Mouse (Mus musculus) midbrain, postnatal 0 days (tissue): ENCODE measurements at regions not wholly inside any gene's neighbourhood (a gene's known extent, or its start where the extent isn't known, plus 50 kb on each side); places are given as distances from the start of the nearest gene placed in this dataset.

Experiments used
- ATAC-seq: fragments of 200-750 bp; cut with Nextera tagmentation; 2 replicates; pipeline ENCODE4 v1.8.0; 2017; ENCODE audit warnings: moderate number of reproducible peaks, mild to moderate bottlenecking, moderate TSS enrichment, moderate library complexity; ENCODE audit not compliant: low FRiP score
- DNase-seq: peaks from one replicate; pipeline ENCODE4 v3.0.0-alpha.2; 2015; ENCODE audit warnings: low spot score
- H3K27ac ChIP-seq: fragments of 300-500 bp; sonication (generic); 2 replicates; pipeline ENCODE4 v1.5.1; 2014; ENCODE audit warnings: low read depth, mild to moderate bottlenecking, low read length, mixed read lengths
- H3K27me3 ChIP-seq: fragments of 300-500 bp; sonication (generic); 2 replicates; pipeline ENCODE4 v1.6.1; 2014; ENCODE audit warnings: low read length, control low read depth, mixed read lengths; ENCODE audit not compliant: insufficient read depth
- H3K36me3 ChIP-seq: fragments of 300-500 bp; sonication (generic); 2 replicates; pipeline ENCODE4 v1.6.1; 2014; ENCODE audit warnings: low read length, control low read depth, mixed read lengths; ENCODE audit not compliant: insufficient read depth
- H3K4me1 ChIP-seq: fragments of 300-500 bp; sonication (generic); 2 replicates; pipeline ENCODE4 v1.6.1; 2014; ENCODE audit warnings: mild to moderate bottlenecking, control low read depth, antibody characterized with exemption, low read length, mixed read lengths; ENCODE audit not compliant: insufficient read depth
- H3K4me2 ChIP-seq: fragments of 300-500 bp; sonication (generic); 2 replicates; pipeline ENCODE4 v1.6.1; 2014; ENCODE audit warnings: low read depth, mild to moderate bottlenecking, low read length, mixed read lengths; ENCODE audit not compliant: poor library complexity, severe bottlenecking
- H3K4me3 ChIP-seq: fragments of 300-500 bp; sonication (generic); 2 replicates; pipeline ENCODE4 v1.5.1; 2014; ENCODE audit warnings: low read depth, mild to moderate bottlenecking, low read length, moderate library complexity
- H3K9ac ChIP-seq: fragments of 300-500 bp; sonication (generic); replicated peaks from 2 replicates; pipeline ENCODE4 v1.6.1; 2014; ENCODE audit warnings: mild to moderate bottlenecking, low read length, moderate library complexity, mixed read lengths; ENCODE audit not compliant: poor library complexity, severe bottlenecking
- H3K9me3 ChIP-seq: fragments of 300-500 bp; sonication (generic); 2 replicates; pipeline ENCODE4 v1.6.1; 2016; ENCODE audit warnings: low read length, control low read depth
- CTCF ChIP-seq: IDR thresholded peaks from 2 replicates; pipeline ENCODE4 v1.5.1; 2016; ENCODE audit warnings: antibody characterized with exemption, mild to moderate bottlenecking
- WGBS: fragments of 180-500 bp; shearing (Covaris S2); extraction: QIAGEN DNeasy Blood & Tissue Kit; methylation state at CpG from one replicate; pipeline ENCODE4 v1.1.7; 2014; 5-methylcytosine and 5-hydroxymethylcytosine counted together

DNA sequence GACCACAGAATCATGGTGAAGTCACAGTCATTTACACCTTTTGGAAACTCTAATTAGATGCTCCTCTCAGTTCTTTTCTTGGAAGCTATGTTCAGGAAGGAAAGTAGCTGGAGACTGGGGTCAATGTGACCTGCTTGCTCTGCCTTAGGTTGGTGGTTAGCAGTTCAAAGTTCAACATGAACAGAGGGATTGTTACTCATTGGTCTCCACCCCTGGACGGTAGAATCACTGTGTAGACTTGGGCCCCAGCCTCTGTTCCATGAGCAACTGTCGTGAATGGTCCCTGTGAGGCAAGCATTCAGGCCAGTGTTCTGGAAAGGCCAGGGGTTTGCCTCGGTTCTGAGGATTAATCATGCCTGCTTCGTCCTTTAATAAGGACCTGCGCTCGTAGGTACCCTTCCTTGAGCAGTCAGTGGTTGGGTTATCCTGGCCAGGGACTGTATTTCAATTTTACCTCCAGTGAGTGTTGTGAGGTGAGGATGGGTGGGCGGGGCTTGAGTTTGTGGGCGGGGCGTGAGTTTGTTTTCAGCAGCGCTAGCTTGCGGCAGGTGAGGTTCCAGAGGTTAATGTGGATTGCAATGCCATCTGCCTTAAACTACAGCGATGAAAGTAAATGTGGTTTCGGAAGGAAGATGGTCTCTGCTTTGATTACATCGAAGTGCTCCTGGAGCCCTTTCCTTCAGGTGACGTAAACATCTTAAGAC lies 152.6 kb upstream of the Pou3f3 start:
- ATAC-seq (no peak), DNase-seq (no peak)
- no peak overlapping the region for H3K9ac ChIP-seq
- 50% methylated on average over 15 of the region's 15 CpGs for WGBS
- no peak overlapping the region for H3K4me2 ChIP-seq
- no peaks in the 10 kb centered on the region for H3K36me3 ChIP-seq
- H3K4me3 ChIP-seq: no peak overlapping the region
- no peaks in the 10 kb centered on the region for H3K27me3 ChIP-seq
- peaks cover 10% of the 10 kb centered on the region for H3K4me1 ChIP-seq
- TF ChIP-seq CTCF: no peak
- H3K9me3 ChIP-seq: no peaks in the 10 kb centered on the region
- no peak overlapping the region for H3K27ac ChIP-seq

DNA sequence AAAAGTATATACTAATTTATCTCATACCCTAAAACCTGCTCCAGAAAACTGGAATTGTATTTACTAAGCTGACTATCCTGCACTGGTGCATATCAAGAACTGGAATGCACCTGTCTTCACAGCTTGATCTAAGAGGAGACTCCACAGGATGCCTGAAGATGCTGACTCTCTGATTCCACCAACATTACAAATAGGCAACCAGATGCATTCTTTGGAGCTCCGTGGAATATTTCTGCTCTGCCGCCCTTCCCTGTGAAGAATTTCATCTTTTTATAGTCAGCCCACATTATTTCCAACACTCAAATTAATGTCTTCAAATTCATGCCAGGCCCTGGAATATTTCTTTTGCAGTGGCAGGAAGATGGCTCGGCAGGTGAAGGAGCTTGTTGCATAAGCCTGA lies 148.7 kb upstream of the Pou3f3 start:
- 95% methylated on average over 3 of the region's 3 CpGs for WGBS
- DNase-seq: no peak
- H3K4me2 ChIP-seq: no peak overlapping the region
- no peaks in the 10 kb centered on the region for H3K9me3 ChIP-seq
- H3K36me3 ChIP-seq: no peaks in the 10 kb centered on the region
- no peaks in the 10 kb centered on the region for H3K27me3 ChIP-seq
- H3K9ac ChIP-seq: no peak overlapping the region
- no peak overlapping the region for H3K4me3 ChIP-seq
- no peak for TF ChIP-seq CTCF
- no peaks in the 10 kb centered on the region for H3K4me1 ChIP-seq
- ATAC-seq: no peak
- no peak overlapping the region for H3K27ac ChIP-seq

DNA sequence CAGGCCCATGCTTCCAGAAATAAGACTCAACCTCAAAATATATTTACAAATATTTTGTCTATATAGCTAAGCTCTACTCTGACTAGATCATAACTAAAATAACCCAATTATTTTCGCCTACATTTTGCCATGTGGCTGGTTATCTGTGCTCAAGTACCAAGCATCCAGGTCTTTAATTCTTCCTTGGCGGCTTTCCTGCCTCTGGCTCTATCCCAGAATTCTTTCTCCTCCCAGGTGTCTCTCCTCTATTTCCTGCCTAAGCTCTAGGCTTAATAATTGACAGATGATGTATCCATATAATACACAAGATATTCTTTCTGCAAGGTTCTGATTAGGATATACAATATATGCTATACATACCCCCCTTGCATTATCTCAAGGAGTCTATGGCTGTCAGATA lies 138.3 kb upstream of the Pou3f3 start:
- Histone ChIP-seq H3K36me3 (no peaks in the 10 kb centered on the region), H3K9ac (no peak overlapping the region), H3K4me1 (no peaks in the 10 kb centered on the region), H3K9me3 (no peaks in the 10 kb centered on the region), H3K4me2 (no peak overlapping the region), H3K27me3 (no peaks in the 10 kb centered on the region), H3K27ac (no peak overlapping the region), H3K4me3 (no peak overlapping the region)
- WGBS: 87% methylated on average over 2 of the region's 2 CpGs
- ATAC-seq (no peak), DNase-seq (no peak)
- no peak for TF ChIP-seq CTCF

DNA sequence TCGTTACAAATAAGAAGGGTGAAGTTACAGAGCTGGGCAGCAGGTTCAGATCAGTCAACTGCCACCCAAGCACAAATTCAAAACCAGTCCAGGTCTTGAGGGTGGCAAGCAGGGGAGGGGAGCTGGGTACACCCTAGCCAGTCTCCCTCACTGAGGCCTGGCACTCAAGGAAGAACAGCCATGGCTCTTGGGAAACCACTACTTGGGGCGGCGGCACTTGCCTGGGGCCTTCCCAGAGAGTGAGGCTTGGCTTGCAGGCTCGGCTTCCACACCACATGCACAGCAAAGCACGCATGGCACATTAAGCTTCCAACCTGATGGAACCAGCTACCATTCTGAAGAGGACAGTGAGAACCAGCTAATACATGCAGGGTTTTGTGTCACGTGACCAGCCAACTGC lies 127.9 kb upstream of the Pou3f3 start:
- DNase-seq (no peak), ATAC-seq (no peak)
- Histone ChIP-seq H3K36me3 (no peaks in the 10 kb centered on the region), H3K4me1 (no peaks in the 10 kb centered on the region), H3K27ac (no peak overlapping the region), H3K27me3 (no peaks in the 10 kb centered on the region), H3K9me3 (no peaks in the 10 kb centered on the region), H3K9ac (no peak overlapping the region), H3K4me2 (no peak overlapping the region), H3K4me3 (no peak overlapping the region)
- WGBS: 88% methylated on average over 6 of the region's 6 CpGs
- TF ChIP-seq CTCF: no peak

DNA sequence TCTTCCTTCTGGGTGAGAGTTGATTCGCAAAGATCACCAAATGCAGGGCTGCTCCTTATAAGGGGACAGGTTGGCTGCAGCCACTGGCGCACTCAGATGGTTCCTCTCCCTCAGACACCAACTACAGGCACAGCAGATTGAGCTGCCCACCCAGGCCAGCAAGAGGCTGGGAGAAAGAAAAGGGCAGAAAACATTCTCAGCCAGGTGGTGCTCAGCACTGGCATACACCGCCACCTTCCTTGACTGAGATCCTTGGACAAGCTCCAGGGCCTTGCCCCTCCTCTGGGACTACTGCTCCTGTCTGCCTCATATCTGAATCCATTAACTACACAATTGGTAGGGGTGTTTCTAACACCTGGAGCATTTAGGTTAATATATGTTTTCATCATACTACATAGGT lies 110.4 kb upstream of the Pou3f3 start:
- no peak for DNase-seq
- Histone ChIP-seq H3K9ac (no peak overlapping the region), H3K4me2 (no peak overlapping the region), H3K9me3 (no peaks in the 10 kb centered on the region), H3K4me3 (no peak overlapping the region), H3K36me3 (no peaks in the 10 kb centered on the region), H3K27me3 (no peaks in the 10 kb centered on the region), H3K27ac (no peak overlapping the region), H3K4me1 (no peaks in the 10 kb centered on the region)
- ATAC-seq: no peak
- WGBS: 93% methylated on average over 3 of the region's 3 CpGs
- no peak for TF ChIP-seq CTCF

DNA sequence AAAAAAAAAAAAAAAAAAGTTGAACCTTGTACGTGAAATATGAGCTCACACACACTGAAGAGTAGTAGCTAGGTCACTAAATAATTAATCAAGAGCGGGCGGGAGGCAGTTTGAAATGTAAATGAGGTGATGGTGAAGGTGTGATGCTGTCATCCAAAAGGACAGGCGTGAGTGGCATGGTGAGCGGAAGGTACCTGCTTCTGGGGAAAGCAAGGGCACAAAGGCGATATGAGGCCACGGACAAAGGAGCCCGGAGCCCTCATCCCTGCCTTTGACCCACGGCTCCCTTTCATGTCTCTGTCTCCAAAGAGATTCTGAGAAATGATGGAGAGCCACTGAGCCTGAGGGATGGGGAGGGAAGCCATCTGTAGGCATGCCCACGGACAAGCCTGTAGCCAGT lies 107.1 kb upstream of the Pou3f3 start:
- Histone ChIP-seq H3K9me3 (no peaks in the 10 kb centered on the region), H3K27me3 (no peaks in the 10 kb centered on the region), H3K4me1 (no peaks in the 10 kb centered on the region), H3K4me2 (0 out of 2 replicates have a peak overlapping the region, but pooled peaks have one; percentile 12), H3K9ac (no peak overlapping the region), H3K27ac (no peak overlapping the region), H3K36me3 (no peaks in the 10 kb centered on the region), H3K4me3 (no peak overlapping the region)
- TF ChIP-seq CTCF: no peak
- 40% methylated on average over 10 of the region's 10 CpGs for WGBS
- peak; percentile 49 for ATAC-seq
- DNase-seq: no peak
